Mouse (Mus musculus) c-Kit-positive CD71-positive TER-119-negative erythroid progenitor cells, embryonic 14.5 days (primary cell): ENCODE results near the gene Usf2.

ENCODE experiments used
- DNase-seq: peaks from one replicate; pipeline ENCODE4 v3.0.0-alpha.2; 2013; ENCODE audit warnings: low read depth

Gene Usf2

GRCm38 (mm10) chr7:30916713-30917112 is 39.9 kb downstream of the Usf2 start:
- no peak for DNase-seq

GRCm38 (mm10) chr7:30914732-30915131 is 41.9 kb downstream of the Usf2 start, which contains the start of gene Mag:
TSS of gene Mag (minus strand) at chr7:30914873.
- DNase-seq = no peak

- no peak for DNase-seq
Observed at GRCm38 (mm10) chr7:30909773-30910172, 46.8 kb downstream of the Usf2 start.

- DNase-seq = no peak
Observed at GRCm38 (mm10) chr7:30908992-30909431, 47.6 kb downstream of the Usf2 start.

GRCm38 (mm10) chr7:30908277-30908991 is 48.2 kb downstream of the Usf2 start:
- DNase-seq = no peak

GRCm38 (mm10) chr7:30904042-30904441 is 52.6 kb downstream of the Usf2 start:
- no peak for DNase-seq
